Mouse (Mus musculus): ENCODE data around the gene Ivd. TPM values are rescaled to one million over a fixed set of nuclear protein-coding genes. Genes with fewer than 3 reads are reported as not detected.

The Ivd gene
- polyA plus RNA-seq, 1 experiment from 2014 or later, result 58.0 TPM

GRCm38 (mm10) chr2:118887845-118888548 lies 26.2 kb downstream of the Ivd start:
- Histone ChIP-seq H3K27ac (ENCODE audit: low read depth, low read length) (no peak overlapping the region), H3K4me3 (ENCODE audit: low read depth, low read length) (no peak overlapping the region), H3K9me3 (ENCODE audit: control insufficient read depth, low read length) (no peaks in the 10 kb centered on the region), H3K27me3 (ENCODE audit: control insufficient read depth, insufficient read depth, low read length) (peaks cover 5% of the 10 kb centered on the region; the same call in 1 of the 2 replicates), H3K36me3 (ENCODE audit: control insufficient read depth, insufficient read depth, low read length) (no peaks in the 10 kb centered on the region), H3K9ac (ENCODE audit: low read length) (no peak overlapping the region), H3K4me2 (ENCODE audit: low read depth, low read length, severe bottlenecking) (no peak overlapping the region), H3K4me1 (replicated peaks; ENCODE audit: control insufficient read depth, insufficient read depth, low read length) (0 out of 2 replicates have a peak, but pooled peaks cover 2% of the 10 kb centered on the region)
- DNase-seq (ENCODE audit: low spot score) (no peak), ATAC-seq (replicated peaks; ENCODE audit: low FRiP score) (no peak)
- 36% methylated on average over 14 of the region's 14 CpGs for WGBS

DNA sequence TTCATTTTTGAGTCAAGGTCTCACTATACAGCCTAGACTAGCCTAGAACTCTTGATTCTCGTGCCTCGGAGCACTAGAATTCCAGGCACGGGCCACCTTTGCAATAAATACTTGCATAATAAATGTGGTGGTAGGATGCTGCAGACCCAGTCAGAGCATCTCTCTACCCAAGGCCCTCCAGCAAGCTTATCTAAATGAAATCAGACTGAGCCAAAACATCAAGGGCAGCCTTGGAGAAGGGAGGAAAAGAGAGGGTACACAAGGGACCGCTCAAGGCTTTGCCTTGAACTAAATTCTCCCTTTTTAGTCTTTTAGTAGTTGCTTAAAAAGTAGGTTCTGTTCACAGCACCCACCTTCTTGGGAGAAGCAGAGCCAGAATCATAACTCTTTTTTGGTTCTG lies 29.4 kb downstream of the Ivd start:
- DNase-seq (ENCODE audit: low spot score) (no peak), ATAC-seq (replicated peaks; ENCODE audit: low FRiP score) (no peak)
- Histone ChIP-seq H3K4me1 (replicated peaks; ENCODE audit: control insufficient read depth, insufficient read depth, low read length) (peaks cover 3% of the 10 kb centered on the region), H3K36me3 (ENCODE audit: control insufficient read depth, insufficient read depth, low read length) (no peaks in the 10 kb centered on the region), H3K4me3 (ENCODE audit: low read depth, low read length) (no peak overlapping the region), H3K27me3 (ENCODE audit: control insufficient read depth, insufficient read depth, low read length) (peaks cover 15% of the 10 kb centered on the region), H3K9ac (ENCODE audit: low read length) (no peak overlapping the region), H3K4me2 (ENCODE audit: low read depth, low read length, severe bottlenecking) (no peak overlapping the region), H3K27ac (ENCODE audit: low read depth, low read length) (no peak overlapping the region), H3K9me3 (ENCODE audit: control insufficient read depth, low read length) (no peaks in the 10 kb centered on the region)
- 92% methylated on average over 4 of the region's 4 CpGs for WGBS

DNA sequence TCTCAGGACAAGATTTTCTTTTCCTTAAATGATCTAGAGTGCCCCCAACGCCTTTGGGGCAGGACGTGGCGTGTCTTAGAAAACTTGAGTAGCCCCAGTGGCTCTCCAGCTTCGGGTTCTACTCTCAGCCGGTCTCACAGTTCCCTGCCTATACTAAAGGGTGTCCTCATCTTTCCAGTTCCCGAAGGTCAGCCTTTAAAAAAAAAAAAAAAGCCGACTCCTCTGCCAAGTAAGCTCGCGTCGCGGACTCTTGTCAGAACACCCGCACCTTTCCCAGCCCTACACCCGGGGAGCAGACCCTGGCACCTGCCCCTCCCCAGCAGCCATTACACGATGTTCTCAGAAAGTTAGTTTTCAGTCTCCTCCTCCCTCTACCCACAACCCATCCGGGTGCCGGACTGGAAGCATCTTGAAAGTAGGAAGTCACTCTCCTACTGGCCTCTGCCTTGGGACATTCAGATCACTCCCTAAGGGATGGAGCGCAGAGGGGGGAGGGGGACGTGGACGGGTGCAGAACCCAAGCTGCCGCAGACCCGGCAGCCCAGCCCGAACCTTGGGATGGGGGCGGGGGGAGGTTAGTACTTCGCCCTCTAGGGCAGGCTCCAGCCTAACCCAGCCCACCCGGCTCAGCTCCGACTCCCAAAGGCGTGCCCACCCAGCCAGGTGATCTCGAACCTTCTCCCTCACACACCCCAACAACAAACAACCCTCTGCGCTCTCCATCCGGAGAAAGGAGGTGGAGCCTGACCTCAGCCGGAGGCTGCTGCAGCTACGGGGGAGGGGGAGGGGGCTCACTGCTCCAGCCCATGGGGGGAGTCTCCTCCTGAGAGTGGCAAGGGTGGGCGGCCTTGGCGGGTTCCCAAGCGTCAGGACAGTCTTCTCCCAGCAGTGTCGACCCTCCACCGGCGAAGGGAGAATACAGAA lies 34.5 kb downstream of the Ivd start:
- under 1% methylated on average over 37 of the region's 38 CpGs for whole genome bisulfite sequencing
- H3K9me3 ChIP-seq (ENCODE audit: control insufficient read depth, low read length), result no peaks in the 10 kb centered on the region
- H3K4me2 ChIP-seq (ENCODE audit: low read depth, low read length, severe bottlenecking), result peak overlapping the region; percentile 69
- ATAC-seq (replicated peaks; ENCODE audit: low FRiP score) (0 out of 2 replicates have a peak, but pooled peaks have one; percentile 11), DNase-seq (ENCODE audit: low spot score) (peak; percentile 73)
- H3K9ac ChIP-seq (ENCODE audit: low read length), result peak overlapping the region; percentile 29; the same call in 1 of the 2 replicates
- H3K36me3 ChIP-seq (ENCODE audit: control insufficient read depth, insufficient read depth, low read length), result no peaks in the 10 kb centered on the region
- peaks cover 29% of the 10 kb centered on the region for H3K4me1 ChIP-seq (replicated peaks; ENCODE audit: control insufficient read depth, insufficient read depth, low read length)
- H3K27ac ChIP-seq (ENCODE audit: low read depth, low read length), result no peak overlapping the region
- peak overlapping the region; percentile 38 for H3K4me3 ChIP-seq (ENCODE audit: low read depth, low read length)
- H3K27me3 ChIP-seq (ENCODE audit: control insufficient read depth, insufficient read depth, low read length), result peaks cover 55% of the 10 kb centered on the region

GRCm38 (mm10) chr2:118896914-118897291 lies 35.1 kb downstream of the Ivd start:
- Histone ChIP-seq H3K27ac (ENCODE audit: low read depth, low read length) (no peak overlapping the region), H3K4me1 (replicated peaks; ENCODE audit: control insufficient read depth, insufficient read depth, low read length) (peaks cover 29% of the 10 kb centered on the region), H3K4me3 (ENCODE audit: low read depth, low read length) (peak overlapping the region; percentile 38), H3K36me3 (ENCODE audit: control insufficient read depth, insufficient read depth, low read length) (no peaks in the 10 kb centered on the region), H3K27me3 (ENCODE audit: control insufficient read depth, insufficient read depth, low read length) (peaks cover 55% of the 10 kb centered on the region), H3K9ac (ENCODE audit: low read length) (peak overlapping the region; percentile 29; the same call in 1 of the 2 replicates), H3K4me2 (ENCODE audit: low read depth, low read length, severe bottlenecking) (peak overlapping the region; percentile 69), H3K9me3 (ENCODE audit: control insufficient read depth, low read length) (no peaks in the 10 kb centered on the region)
- DNase-seq (ENCODE audit: low spot score) (no peak), ATAC-seq (replicated peaks; ENCODE audit: low FRiP score) (no peak)
- whole genome bisulfite sequencing, result under 1% methylated on average over 13 of the region's 13 CpGs

GRCm38 (mm10) chr2:118897392-118897791 lies 35.6 kb downstream of the Ivd start:
- peaks cover 29% of the 10 kb centered on the region for H3K4me1 ChIP-seq (replicated peaks; ENCODE audit: control insufficient read depth, insufficient read depth, low read length)

GRCm38 (mm10) chr2:118897808-118898207 lies 36.1 kb downstream of the Ivd start:
- H3K36me3 ChIP-seq (ENCODE audit: control insufficient read depth, insufficient read depth, low read length), result no peaks in the 10 kb centered on the region
- 1% methylated on average over 11 of the region's 11 CpGs for WGBS
- peaks cover 55% of the 10 kb centered on the region for H3K27me3 ChIP-seq (ENCODE audit: control insufficient read depth, insufficient read depth, low read length)
- no peak overlapping the region for H3K4me2 ChIP-seq (ENCODE audit: low read depth, low read length, severe bottlenecking)
- peaks cover 31% of the 10 kb centered on the region for H3K4me1 ChIP-seq (replicated peaks; ENCODE audit: control insufficient read depth, insufficient read depth, low read length)
- no peak overlapping the region for H3K4me3 ChIP-seq (ENCODE audit: low read depth, low read length)
- H3K9ac ChIP-seq (ENCODE audit: low read length), result no peak overlapping the region
- ATAC-seq (replicated peaks; ENCODE audit: low FRiP score), result no peak
- no peak overlapping the region for H3K27ac ChIP-seq (ENCODE audit: low read depth, low read length)
- no peak for DNase-seq (ENCODE audit: low spot score)
- H3K9me3 ChIP-seq (ENCODE audit: control insufficient read depth, low read length), result no peaks in the 10 kb centered on the region

More at GRCm38 (mm10) chr2:118897392-118897791, 35.6 kb downstream of the Ivd start:
- Histone ChIP-seq H3K4me2 (ENCODE audit: low read depth, low read length, severe bottlenecking) (no peak overlapping the region), H3K27ac (ENCODE audit: low read depth, low read length) (no peak overlapping the region), H3K9me3 (ENCODE audit: control insufficient read depth, low read length) (no peaks in the 10 kb centered on the region), H3K36me3 (ENCODE audit: control insufficient read depth, insufficient read depth, low read length) (no peaks in the 10 kb centered on the region), H3K27me3 (ENCODE audit: control insufficient read depth, insufficient read depth, low read length) (peaks cover 55% of the 10 kb centered on the region), H3K9ac (ENCODE audit: low read length) (no peak overlapping the region), H3K4me3 (ENCODE audit: low read depth, low read length) (no peak overlapping the region)
- ATAC-seq (replicated peaks; ENCODE audit: low FRiP score) (no peak), DNase-seq (ENCODE audit: low spot score) (no peak)
- WGBS, result 0% methylated on average over 7 of the region's 7 CpGs

DNA sequence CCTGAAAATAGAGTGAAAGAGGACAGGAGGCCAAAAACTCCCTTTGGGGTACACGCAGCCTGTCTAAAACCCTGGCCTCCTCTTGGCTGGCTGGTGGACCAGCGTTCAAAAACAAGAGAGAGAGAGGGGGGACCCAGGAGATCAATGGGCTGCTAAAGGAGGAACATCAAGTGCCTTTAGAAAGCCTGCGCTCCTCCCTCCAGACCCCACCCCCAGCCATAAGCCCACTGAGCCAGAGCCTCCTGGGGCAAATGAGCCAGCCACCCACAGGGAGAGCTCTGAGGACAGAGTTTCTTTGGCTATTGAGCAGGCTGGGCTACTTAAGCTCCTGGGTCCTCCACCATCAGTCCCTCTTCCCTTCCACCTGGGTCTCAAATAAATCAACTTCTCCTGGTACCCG lies 37.0 kb downstream of the Ivd start:
- DNase-seq (ENCODE audit: low spot score) (no peak), ATAC-seq (replicated peaks; ENCODE audit: low FRiP score) (no peak)
- Histone ChIP-seq H3K27ac (ENCODE audit: low read depth, low read length) (no peak overlapping the region), H3K9ac (ENCODE audit: low read length) (no peak overlapping the region), H3K4me3 (ENCODE audit: low read depth, low read length) (no peak overlapping the region), H3K27me3 (ENCODE audit: control insufficient read depth, insufficient read depth, low read length) (peaks cover 55% of the 10 kb centered on the region), H3K36me3 (ENCODE audit: control insufficient read depth, insufficient read depth, low read length) (no peaks in the 10 kb centered on the region), H3K4me1 (replicated peaks; ENCODE audit: control insufficient read depth, insufficient read depth, low read length) (peaks cover 35% of the 10 kb centered on the region), H3K9me3 (ENCODE audit: control insufficient read depth, low read length) (no peaks in the 10 kb centered on the region), H3K4me2 (ENCODE audit: low read depth, low read length, severe bottlenecking) (no peak overlapping the region)
- WGBS, result 5% methylated on average over 4 of the region's 4 CpGs

DNA sequence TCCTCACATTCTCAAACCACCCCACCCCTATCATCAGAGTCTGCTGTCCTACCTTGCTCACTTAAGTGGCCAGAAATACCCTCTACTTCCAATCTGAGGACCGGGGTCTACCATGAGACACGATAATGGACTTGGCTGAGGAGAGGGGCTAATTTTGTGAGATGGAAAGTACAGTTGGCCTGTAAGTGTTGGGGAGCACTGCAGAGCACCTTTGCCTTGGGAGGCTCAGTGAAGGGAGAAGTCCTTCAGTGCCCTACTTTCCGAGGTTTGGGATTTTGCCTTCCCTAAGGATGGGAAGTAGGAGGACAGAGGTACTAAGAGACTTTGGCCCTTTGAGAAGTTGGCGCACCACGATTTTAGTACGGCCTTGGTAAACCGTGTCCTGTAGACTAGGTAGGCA lies 37.6 kb downstream of the Ivd start:
- H3K9me3 ChIP-seq (ENCODE audit: control insufficient read depth, low read length), result no peaks in the 10 kb centered on the region
- H3K4me2 ChIP-seq (ENCODE audit: low read depth, low read length, severe bottlenecking), result no peak overlapping the region
- H3K27me3 ChIP-seq (ENCODE audit: control insufficient read depth, insufficient read depth, low read length), result peaks cover 55% of the 10 kb centered on the region
- ATAC-seq (replicated peaks; ENCODE audit: low FRiP score), result no peak
- no peak overlapping the region for H3K27ac ChIP-seq (ENCODE audit: low read depth, low read length)
- H3K36me3 ChIP-seq (ENCODE audit: control insufficient read depth, insufficient read depth, low read length), result no peaks in the 10 kb centered on the region
- no peak for DNase-seq (ENCODE audit: low spot score)
- peaks cover 35% of the 10 kb centered on the region for H3K4me1 ChIP-seq (replicated peaks; ENCODE audit: control insufficient read depth, insufficient read depth, low read length)
- 11% methylated on average over 7 of the region's 7 CpGs for WGBS
- H3K4me3 ChIP-seq (ENCODE audit: low read depth, low read length), result no peak overlapping the region
- no peak overlapping the region for H3K9ac ChIP-seq (ENCODE audit: low read length)
